ENCODE assay signal across 8 mouse cellular contexts in the genomic region with DNA sequence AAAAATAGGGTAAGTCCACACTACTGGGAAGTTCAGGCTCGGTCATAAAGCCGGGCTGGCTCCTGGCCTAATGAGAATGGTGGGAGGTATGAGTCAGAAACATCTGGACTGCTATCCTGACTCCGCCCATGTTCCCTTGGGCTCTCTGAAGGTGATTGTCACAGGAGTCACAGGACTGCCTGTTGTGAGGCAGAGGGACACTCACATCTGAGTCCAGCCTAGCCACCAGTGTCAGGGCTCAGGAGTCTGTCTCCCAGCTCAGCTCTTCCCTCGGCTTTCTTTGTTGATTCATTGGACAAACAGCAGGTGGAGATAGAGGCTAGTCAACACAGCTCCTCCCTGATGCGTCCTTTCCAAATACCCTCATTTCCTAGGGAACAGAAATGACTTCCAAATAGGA. TPM values are rescaled to one million over a fixed set of nuclear protein-coding genes. Genes with fewer than 3 reads are reported as not detected.
DNase-seq lines count a peak whose midpoint lies in the region; ATAC-seq and TF ChIP-seq lines count a peak whose summit lies in the region.

No protein-coding gene starts in this region.

- no peaks in the 10 kb centered on the region for H3K9me3 ChIP-seq in ES-Bruce4 (replicated peaks; ENCODE audit: control insufficient read depth, insufficient read depth, low read length, poor library complexity, severe bottlenecking)

- TF ChIP-seq CTCF in heart, adult 2 months (IDR thresholded peaks at IDR 0.05): peak; percentile 45
- TF ChIP-seq CTCF in ES-Bruce4 (IDR thresholded peaks at IDR 0.05; ENCODE audit: low read depth, low read length): peak; percentile 24

- no peaks in the 10 kb centered on the region for H3K36me3 ChIP-seq in heart, adult 2 months (ENCODE audit: control insufficient read depth, insufficient read depth, low read length)
- H3K36me3 ChIP-seq in ES-Bruce4 (ENCODE audit: control insufficient read depth, insufficient read depth, low read length, poor library complexity, severe bottlenecking): no peaks in the 10 kb centered on the region

- H3K27me3 ChIP-seq in heart, adult 2 months (ENCODE audit: control insufficient read depth, insufficient read depth, low read length): no peaks in the 10 kb centered on the region; the same call in 1 of the 2 replicates
- no peaks in the 10 kb centered on the region for H3K27me3 ChIP-seq in ES-Bruce4 (ENCODE audit: control insufficient read depth, insufficient read depth, low read length, poor library complexity, severe bottlenecking)

- no peak for TF ChIP-seq EP300 in heart, adult 2 months (IDR thresholded peaks at IDR 0.05; ENCODE audit: insufficient read depth, low read depth, low read length)
- no peak for TF ChIP-seq EP300 in ES-Bruce4 (IDR thresholded peaks at IDR 0.05; ENCODE audit: insufficient read depth, low read depth, low read length)

- no peak overlapping the region for H3K9ac ChIP-seq in heart, adult 2 months (ENCODE audit: low read depth, low read length)
- H3K9ac ChIP-seq in ES-Bruce4 (ENCODE audit: low read depth, poor library complexity, severe bottlenecking): no peak overlapping the region

- no peaks in the 10 kb centered on the region for H3K79me2 ChIP-seq in heart, adult 2 months (replicated peaks; ENCODE audit: control insufficient read depth, insufficient read depth, low read length)

- intact Hi-C loops in heart, adult 2 months (cut with DNase I): loop anchor here (5.0 kb wide), 1 partner anchor 114 kb away; a partner anchor contains a TSS
- intact Hi-C loops in left cerebral cortex, postnatal 36 days (cut with DNase I): loop anchor here (5.0 kb wide), 1 partner anchor 69 kb away; no protein-coding TSS in a partner anchor

- peak in 1 of 2 experiments; percentile 39 for DNase-seq in heart, adult 2 months
- DNase-seq in heart, adult 11 months: no peak
- peak; percentile 59 for DNase-seq in embryo, embryonic 10.5 days (ENCODE audit: low spot score)
- peak; percentile 55 to 71 for DNase-seq in kidney, postnatal 25 days
- DNase-seq in right cerebral cortex, postnatal 10 days (ENCODE audit: low spot score in 2 of 2): no peak
- DNase-seq in left cerebral cortex, postnatal 36 days (ENCODE audit: low spot score in 2 of 2): no peak

- no peak for TF ChIP-seq POLR2A in heart, adult 2 months (IDR thresholded peaks at IDR 0.05; ENCODE audit: insufficient read depth, low read depth, low read length)
- TF ChIP-seq POLR2A in ES-Bruce4 (IDR thresholded peaks at IDR 0.05; ENCODE audit: insufficient read depth, low read length): no peak

- H3K27ac ChIP-seq in heart, adult 2 months: no peak overlapping the region
- no peak overlapping the region for H3K27ac ChIP-seq in ES-Bruce4 (ENCODE audit: insufficient read depth, low read length)

- WGBS in heart, adult 2 months: 21% methylated on average over 5 of the region's 5 CpGs

- ATAC-seq in granulocyte monocyte progenitor cell, adult 5-6 weeks (replicated peaks; ENCODE audit: poor library complexity, severe bottlenecking): no peak

- no peak overlapping the region for H3K4me3 ChIP-seq in heart, adult 2 months
- no peak overlapping the region for H3K4me3 ChIP-seq in ES-Bruce4 (ENCODE audit: low read depth, low read length)

- peaks cover 5% of the 10 kb centered on the region for H3K4me1 ChIP-seq in heart, adult 2 months (ENCODE audit: control insufficient read depth, insufficient read depth, low read length)
- peaks cover 15% of the 10 kb centered on the region for H3K4me1 ChIP-seq in ES-Bruce4 (ENCODE audit: control insufficient read depth, insufficient read depth, low read length)

RNA-seq across cellular contexts. Expression of a gene that starts 4.1 kb away (rescaled TPM):
- total RNA-seq in heart, adult 2 months (2021): not detected
- 0.25 and 0.32 TPM in 2 replicates for polyA plus RNA-seq in heart, adult 2 months (2012; rRNA removed)
- polyA plus RNA-seq in ES-Bruce4 (2011; ENCODE audit: insufficient read depth, insufficient read length, low read depth, missing spikeins): 8.6 and 9.3 TPM in 2 replicates
- under 1 TPM in 1 of 2 experiments, not detected in 1; 0.63 TPM for total RNA-seq in left cerebral cortex, postnatal 36 days (2021)
- total RNA-seq in granulocyte monocyte progenitor cell, adult 5-6 weeks (2014; fragmentation: Nextera tagmentation): 2.7 and 3.1 TPM in 2 replicates
- 0.21 and 1.6 TPM in 2 replicates for total RNA-seq in granulocyte monocyte progenitor cell, adult 5-6 weeks (2017)

RNA-seq across cellular contexts. Expression of a gene that starts 19.7 kb away (rescaled TPM):
- total RNA-seq in heart, adult 2 months (2021): under 1 TPM; 0.78 to 0.80 TPM
- polyA plus RNA-seq in heart, adult 2 months (2012; rRNA removed): 1.1 and 2.9 TPM in 2 replicates
- 1.5 and 2.2 TPM in 2 replicates for polyA plus RNA-seq in ES-Bruce4 (2011; ENCODE audit: insufficient read depth, insufficient read length, low read depth, missing spikeins)
- under 1 TPM; 0.12 to 0.25 TPM for total RNA-seq in left cerebral cortex, postnatal 36 days (2021)
- 123 and 159 TPM in 2 replicates for total RNA-seq in granulocyte monocyte progenitor cell, adult 5-6 weeks (2014; fragmentation: Nextera tagmentation)
- total RNA-seq in granulocyte monocyte progenitor cell, adult 5-6 weeks (2017): 293 and 356 TPM in 2 replicates

RNA-seq across cellular contexts. Expression of a gene that starts 26.8 kb away (rescaled TPM):
- 1 to 10 TPM; 1.5 to 2.1 TPM for total RNA-seq in heart, adult 2 months (2021)
- polyA plus RNA-seq in heart, adult 2 months (2012; rRNA removed): 2.7 and 4.7 TPM in 2 replicates
- 1.6 TPM in 2 replicates for polyA plus RNA-seq in ES-Bruce4 (2011; ENCODE audit: insufficient read depth, insufficient read length, low read depth, missing spikeins)
- total RNA-seq in left cerebral cortex, postnatal 36 days (2021): 1 to 10 TPM; 1.1 to 1.3 TPM
- 19.3 and 22.1 TPM in 2 replicates for total RNA-seq in granulocyte monocyte progenitor cell, adult 5-6 weeks (2014; fragmentation: Nextera tagmentation)
- 23.5 and 25.9 TPM in 2 replicates for total RNA-seq in granulocyte monocyte progenitor cell, adult 5-6 weeks (2017)

RNA-seq across cellular contexts. Expression of a gene that starts 30.8 kb away (rescaled TPM):
- total RNA-seq in heart, adult 2 months (2021): not detected
- polyA plus RNA-seq in heart, adult 2 months (2012; rRNA removed): not detected in 2 replicates
- not detected in 2 replicates for polyA plus RNA-seq in ES-Bruce4 (2011; ENCODE audit: insufficient read depth, insufficient read length, low read depth, missing spikeins)
- total RNA-seq in left cerebral cortex, postnatal 36 days (2021): not detected
- total RNA-seq in granulocyte monocyte progenitor cell, adult 5-6 weeks (2014; fragmentation: Nextera tagmentation): not detected in 2 replicates
- 1.6 and 2.5 TPM in 2 replicates for total RNA-seq in granulocyte monocyte progenitor cell, adult 5-6 weeks (2017)

Comparison
In these comparisons a context has a peak if more than half of its experiments do, and no peak if none do; other contexts are left out.
1. DNase-seq: peak in embryo, embryonic 10.5 days (single experiment) and kidney, postnatal 25 days (2 of 2); none in heart, adult 11 months (single experiment), right cerebral cortex, postnatal 10 days (0 of 2) and left cerebral cortex, postnatal 36 days (0 of 2).
2. RNA of a gene that starts 19.7 kb away (total RNA-seq): 123 to 356 TPM in granulocyte monocyte progenitor cell, adult 5-6 weeks; 0.78 to 0.80 TPM in heart, adult 2 months and 0.12 to 0.25 TPM in left cerebral cortex, postnatal 36 days; every median in the first group is over 10 times any median in the second.
3. RNA of a gene that starts 26.8 kb away (total RNA-seq): 19.3 to 25.9 TPM in granulocyte monocyte progenitor cell, adult 5-6 weeks; 1.5 to 2.1 TPM in heart, adult 2 months and 1.1 to 1.3 TPM in left cerebral cortex, postnatal 36 days; every median in the first group is over 4 times any median in the second.